Mouse (Mus musculus): ENCODE results near the gene Armh3.

Gene Armh3

GRCm38 (mm10) chr19:45953286-45953685, 45.0 kb downstream of the Armh3 start:
- POLR2A ChIA-PET = interaction anchor here in 2 of 4 experiments (0.6 to 1.4 kb wide), 5 partner anchors 10 to 136 kb away, joined by 3 to 6 read pairs (median 3); no protein-coding TSS in a partner anchor
- CTCF ChIA-PET = interaction anchor here in 3 of 4 experiments (0.6 to 2.7 kb wide), 6 partner anchors 46 to 196 kb away, joined by 3 to 13 read pairs (median 6); no protein-coding TSS in a partner anchor

- ChIA-PET POLR2A (interaction anchor here (0.6 to 3.6 kb wide), 13 partner anchors 8 to 538 kb away, joined by 3 to 17 read pairs (median 4); partner anchors contain the start of gene Kcnip2 (in 1 of the 4)), CTCF (interaction anchor here in 3 of 4 experiments (0.6 to 1.2 kb wide), 13 partner anchors 12 to 375 kb away, joined by 3 to 11 read pairs (median 3); no protein-coding TSS in a partner anchor)
Observed at GRCm38 (mm10) chr19:45949236-45949635, 49.1 kb downstream of the Armh3 start.

DNA sequence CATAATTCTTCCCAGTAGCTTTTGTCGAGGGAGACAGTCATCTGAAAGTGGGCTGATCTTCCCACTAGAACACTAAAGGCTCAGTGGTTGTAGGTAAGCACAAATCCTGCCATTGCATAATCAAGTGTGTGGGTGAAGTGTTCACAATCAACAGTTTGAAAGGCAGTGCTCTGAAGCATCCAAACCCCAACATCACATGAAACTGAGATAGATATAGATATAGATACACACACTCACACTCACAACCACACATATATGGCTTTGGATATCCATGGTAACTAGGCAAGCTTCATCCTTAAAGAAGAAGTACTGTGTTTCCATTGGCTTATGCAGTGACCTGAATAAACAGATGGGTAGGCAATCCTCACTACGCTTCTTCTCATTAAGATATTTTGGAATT, 50.5 kb downstream of the Armh3 start:
- POLR2A ChIA-PET = interaction anchor here in 3 of 4 experiments (0.6 to 2.8 kb wide), 7 partner anchors 9 to 62 kb away, joined by 3 to 17 read pairs (median 3); no protein-coding TSS in a partner anchor
- CTCF ChIA-PET = interaction anchor here in 1 of 4 experiments (0.6 kb wide), 1 partner anchor 12 kb away, joined by 5 read pairs; no protein-coding TSS in a partner anchor

- ChIA-PET CTCF (interaction anchor here in 1 of 4 experiments (0.6 kb wide), 1 partner anchor 12 kb away, joined by 5 read pairs; no protein-coding TSS in a partner anchor), POLR2A (interaction anchor here in 2 of 4 experiments (0.6 to 1.7 kb wide), 7 partner anchors 10 to 61 kb away, joined by 3 to 12 read pairs (median 3); no protein-coding TSS in a partner anchor)
Observed at GRCm38 (mm10) chr19:45947286-45947685, 51.0 kb downstream of the Armh3 start.

DNA sequence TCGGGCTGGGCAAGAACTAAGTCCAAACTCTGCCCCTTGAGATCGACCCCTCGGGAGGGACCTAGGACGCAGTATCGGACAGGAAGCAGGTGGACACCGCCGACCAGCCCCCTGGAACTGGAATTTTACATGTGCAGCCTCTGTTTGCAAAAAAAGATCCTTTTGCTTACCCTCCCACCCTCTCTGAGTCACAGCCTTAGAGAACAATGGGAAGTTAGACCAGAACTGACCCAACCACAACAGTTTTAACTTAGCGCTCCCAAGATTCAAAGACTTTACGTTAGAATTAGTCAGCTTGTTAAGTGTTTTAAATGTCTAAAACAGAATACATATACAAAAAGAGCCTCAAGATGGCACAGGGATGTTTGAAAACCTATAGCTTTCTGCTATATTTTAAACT, 51.7 kb downstream of the Armh3 start:
- ChIA-PET CTCF (interaction anchor here in 1 of 4 experiments (1.0 kb wide), 1 partner anchor 9 kb away, joined by 3 read pairs; no protein-coding TSS in a partner anchor), POLR2A (interaction anchor here in 1 of 4 experiments (1.3 to 2.0 kb wide), 10 partner anchors 9 to 61 kb away, joined by 3 to 12 read pairs (median 4); no protein-coding TSS in a partner anchor)

GRCm38 (mm10) chr19:45945986-45946385, 52.3 kb downstream of the Armh3 start:
- ChIA-PET POLR2A (interaction anchor here in 1 of 4 experiments (0.9 to 2.0 kb wide), 9 partner anchors 9 to 130 kb away, joined by 3 to 12 read pairs (median 4); partner anchors contain the start of gene Kcnip2), CTCF (interaction anchor here in 2 of 4 experiments (0.6 to 1.0 kb wide), 3 partner anchors 9 to 258 kb away, joined by 3 to 11 read pairs (median 3); no protein-coding TSS in a partner anchor)

- POLR2A ChIA-PET = interaction anchor here in 2 of 4 experiments (0.7 to 1.1 kb wide), 2 partner anchors 9 to 183 kb away, joined by 3 to 9 read pairs; no protein-coding TSS in a partner anchor
- CTCF ChIA-PET = interaction anchor here in 1 of 4 experiments (0.5 to 1.3 kb wide), 2 partner anchors 11 to 728 kb away, joined by 3 to 4 read pairs; no protein-coding TSS in a partner anchor
Observed at GRCm38 (mm10) chr19:45943758-45944157, 54.5 kb downstream of the Armh3 start.

DNA sequence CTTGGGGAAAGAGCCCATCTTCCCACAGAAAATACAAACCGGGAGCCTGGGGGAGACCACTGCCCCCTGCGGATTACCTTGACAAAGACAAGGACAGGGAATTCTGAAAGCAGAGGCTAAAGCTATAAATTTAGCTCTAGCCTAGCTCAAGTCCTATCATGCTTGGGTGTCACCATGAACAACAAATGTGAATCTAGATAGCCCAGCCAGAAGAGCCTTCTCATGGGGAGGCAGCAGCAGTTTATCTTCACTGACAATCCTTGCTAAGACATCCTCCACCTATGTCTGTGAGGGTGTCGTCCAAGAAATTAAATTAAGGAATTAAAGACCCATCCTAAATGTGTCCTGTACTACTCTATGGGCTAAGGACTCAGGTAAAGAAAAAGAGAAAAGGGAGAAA, 60.2 kb downstream of the Armh3 start:
- POLR2A ChIA-PET = interaction anchor here in 3 of 4 experiments (0.6 to 4.2 kb wide), 8 partner anchors 8 to 828 kb away, joined by 3 to 17 read pairs (median 3); no protein-coding TSS in a partner anchor
- CTCF ChIA-PET = interaction anchor here in 3 of 4 experiments (0.5 to 1.7 kb wide), 5 partner anchors 11 to 153 kb away, joined by 3 to 5 read pairs (median 4); no protein-coding TSS in a partner anchor

- CTCF ChIA-PET = interaction anchor here in 3 of 4 experiments (0.5 to 1.7 kb wide), 7 partner anchors 8 to 863 kb away, joined by 3 to 5 read pairs (median 3); no protein-coding TSS in a partner anchor
- POLR2A ChIA-PET = interaction anchor here in 3 of 4 experiments (0.7 to 4.2 kb wide), 10 partner anchors 9 to 86 kb away, joined by 3 to 17 read pairs (median 3); partner anchors contain the start of gene Hps6 (in 1 of the 3)
Observed at GRCm38 (mm10) chr19:45937530-45937929, 60.8 kb downstream of the Armh3 start.

GRCm38 (mm10) chr19:45927236-45927635, 71.1 kb downstream of the Armh3 start:
- ChIA-PET POLR2A (interaction anchor here in 2 of 4 experiments (0.6 to 1.3 kb wide), 2 partner anchors 66 to 583 kb away, joined by 3 read pairs; no protein-coding TSS in a partner anchor), CTCF (no interaction called here)

DNA sequence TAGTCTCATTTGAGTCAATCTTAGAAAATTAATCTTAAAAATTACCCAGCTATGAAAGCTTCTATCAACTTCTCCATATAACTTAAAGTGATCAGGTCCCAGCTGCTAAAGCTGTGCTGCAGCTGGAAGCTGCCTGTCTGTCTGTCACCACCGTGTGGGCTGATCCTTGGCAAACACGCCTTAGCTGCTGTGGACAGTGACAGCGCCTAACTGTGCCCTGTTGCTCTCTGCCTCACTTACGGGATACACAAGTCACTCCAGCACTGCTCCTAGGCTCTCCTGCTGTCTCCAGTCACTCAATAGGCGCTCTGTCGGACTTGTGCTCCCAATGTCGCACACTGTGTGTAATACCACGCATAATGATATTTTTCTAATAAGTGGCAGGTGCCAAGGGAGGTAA, 71.9 kb downstream of the Armh3 start:
- ChIA-PET POLR2A (interaction anchor here in 1 of 4 experiments (1.1 to 2.4 kb wide), 3 partner anchors 20 to 67 kb away, joined by 3 to 6 read pairs (median 3); no protein-coding TSS in a partner anchor), CTCF (interaction anchor here in 1 of 4 experiments (0.7 kb wide), 1 partner anchor 113 kb away, joined by 4 read pairs; no protein-coding TSS in a partner anchor)

- ChIA-PET CTCF (no interaction called here), POLR2A (interaction anchor here in 1 of 4 experiments (0.5 to 0.7 kb wide), 2 partner anchors 11 to 62 kb away, joined by 3 read pairs; no protein-coding TSS in a partner anchor)
Observed at GRCm38 (mm10) chr19:45920299-45921090, 77.8 kb downstream of the Armh3 start.

DNA sequence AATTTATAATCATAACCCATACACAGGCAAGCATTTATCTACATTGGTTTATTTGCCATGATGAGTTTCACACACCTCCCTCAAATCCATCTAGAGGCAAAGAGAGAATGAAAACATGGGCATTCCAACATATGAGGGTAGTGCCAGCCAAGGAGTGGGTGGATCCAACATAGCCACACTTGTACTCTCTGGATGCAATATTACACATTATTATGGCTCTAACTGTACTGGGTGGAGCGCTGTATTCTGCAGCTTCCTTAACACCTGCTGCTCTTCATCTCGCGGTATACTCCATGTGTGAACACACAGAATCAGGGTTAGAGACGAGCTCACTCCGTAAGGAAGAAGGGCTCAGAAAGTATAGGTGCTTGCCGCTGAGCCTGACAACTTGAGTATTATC, 79.9 kb downstream of the Armh3 start:
- POLR2A ChIA-PET = interaction anchor here in 1 of 4 experiments (1.5 kb wide), 1 partner anchor 21 kb away, joined by 4 read pairs; no protein-coding TSS in a partner anchor
- CTCF ChIA-PET = no interaction called here

GRCm38 (mm10) chr19:45917856-45918255, 80.4 kb downstream of the Armh3 start:
- ChIA-PET CTCF (interaction anchor here in 1 of 4 experiments (1.0 kb wide), 1 partner anchor 105 kb away, joined by 3 read pairs; no protein-coding TSS in a partner anchor), POLR2A (interaction anchor here in 1 of 4 experiments (1.1 to 1.5 kb wide), 3 partner anchors 10 to 20 kb away, joined by 4 to 5 read pairs (median 4); no protein-coding TSS in a partner anchor)

DNA sequence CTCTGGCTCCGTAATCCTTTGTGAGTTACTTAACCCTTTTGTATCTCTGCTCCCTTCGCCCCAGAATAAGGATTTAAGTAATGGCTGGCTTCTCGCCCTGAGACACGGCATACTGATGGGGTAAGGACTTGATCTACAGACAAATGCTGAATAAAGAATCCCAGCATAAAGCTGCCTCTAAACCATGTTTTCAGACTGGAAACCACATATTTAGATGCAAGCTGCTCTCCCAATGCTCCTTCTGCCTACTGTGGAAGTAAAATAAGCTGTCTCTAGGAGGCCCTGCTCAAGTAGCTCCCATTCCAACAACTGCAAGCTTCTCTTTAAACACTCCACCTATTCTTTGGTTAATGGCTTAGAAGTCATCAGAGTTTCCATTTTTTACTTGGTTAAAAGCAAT, 81.8 kb downstream of the Armh3 start:
- POLR2A ChIA-PET = interaction anchor here in 2 of 4 experiments (0.6 to 1.2 kb wide), 3 partner anchors 8 to 129 kb away, joined by 3 to 7 read pairs (median 3); no protein-coding TSS in a partner anchor

DNA sequence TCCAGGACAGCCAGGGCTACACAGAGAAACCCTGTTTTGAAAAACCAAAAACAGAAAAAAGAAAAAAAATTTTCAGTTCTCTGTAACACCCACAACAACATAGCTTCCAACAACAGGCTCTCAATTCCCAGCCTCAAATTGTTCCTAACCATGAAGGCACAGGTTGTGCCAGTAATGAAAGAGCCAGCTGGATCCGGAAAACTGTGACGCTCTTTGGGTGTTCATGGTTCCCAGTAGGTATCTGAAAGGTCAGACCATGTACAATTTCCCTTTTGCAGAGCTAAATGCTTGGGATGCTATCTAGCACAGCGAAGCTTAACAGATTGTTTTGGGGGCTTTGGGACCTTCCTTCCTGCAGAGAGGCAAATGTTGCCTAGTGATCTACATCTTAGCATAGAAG, 82.3 kb downstream of the Armh3 start:
- ChIA-PET CTCF (interaction anchor here in 1 of 4 experiments (0.7 kb wide), 1 partner anchor 118 kb away, joined by 6 read pairs; no protein-coding TSS in a partner anchor), POLR2A (interaction anchor here in 2 of 4 experiments (0.6 to 1.2 kb wide), 4 partner anchors 8 to 130 kb away, joined by 3 to 7 read pairs (median 3); no protein-coding TSS in a partner anchor)

More for the DNA sequence above, 81.8 kb downstream of the Armh3 start:
- CTCF ChIA-PET = interaction anchor here in 1 of 4 experiments (0.6 to 1.0 kb wide), 2 partner anchors 35 to 111 kb away, joined by 3 read pairs; no protein-coding TSS in a partner anchor

DNA sequence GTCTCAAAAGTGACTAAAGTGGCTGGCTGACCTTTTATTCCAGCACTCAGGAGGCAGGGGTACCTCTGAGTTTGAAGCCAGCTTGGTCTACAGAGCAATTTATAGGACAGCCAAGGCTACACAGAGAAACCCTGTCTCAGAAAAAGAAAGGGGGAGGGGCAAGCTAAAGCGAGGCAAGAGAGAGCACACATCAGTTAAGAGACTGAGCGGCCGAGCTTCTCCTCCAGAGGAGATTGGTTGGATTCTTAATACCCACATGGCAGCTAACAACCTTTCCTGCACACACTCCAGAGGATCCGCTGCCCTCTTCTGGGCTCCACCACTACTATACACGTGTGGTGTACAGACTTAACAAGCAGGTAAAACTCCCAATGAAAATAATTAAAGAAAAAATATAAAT, 85.3 kb downstream of the Armh3 start:
- CTCF ChIA-PET = interaction anchor here in 1 of 4 experiments (1.2 kb wide), 1 partner anchor 102 kb away, joined by 3 read pairs; no protein-coding TSS in a partner anchor
- POLR2A ChIA-PET = interaction anchor here in 2 of 4 experiments (0.7 to 1.9 kb wide), 9 partner anchors 9 to 50 kb away, joined by 3 to 7 read pairs (median 3); no protein-coding TSS in a partner anchor

All from embryonic stem cell, embryonic (primary cell).